Mouse (Mus musculus) frontal cortex, postnatal 36 days (tissue): Measurements from ENCODE around the gene Wap.
"Not testable (repeated sequence)": the region's sequence is repeated elsewhere in the genome, so short reads cannot be mapped to it uniquely, and the experiment has no call there.

Experiments used
- DNase-seq, 2 experiments: peaks; one replicate each; pipeline ENCODE4 v3.0.0; 2022; ENCODE audit warnings: low spot score in 2 of 2

The Wap gene

DNA sequence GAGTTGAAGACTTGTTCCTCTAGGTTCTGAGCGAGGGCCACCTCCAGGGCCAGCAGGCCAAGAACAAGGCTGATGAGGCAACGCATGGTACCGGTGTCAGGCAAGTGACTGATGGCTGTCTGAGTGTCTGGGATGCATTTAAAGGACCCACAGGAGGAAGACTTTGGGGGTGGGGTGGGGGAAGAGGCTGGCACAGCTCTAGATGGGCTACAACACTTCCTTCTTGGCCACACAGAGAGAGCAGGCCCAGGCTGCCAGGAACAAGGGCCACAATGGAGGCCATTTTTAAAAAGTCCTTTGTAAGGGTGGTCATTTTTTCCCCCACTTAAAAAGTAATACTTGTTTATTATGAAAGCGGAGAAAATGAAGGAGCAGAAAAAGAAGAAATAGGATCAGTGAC lies at the start of gene Wap:
Wap (minus strand) TSS at position 101 of the 400 bp plus-strand sequence.
- no peak for DNase-seq

DNA sequence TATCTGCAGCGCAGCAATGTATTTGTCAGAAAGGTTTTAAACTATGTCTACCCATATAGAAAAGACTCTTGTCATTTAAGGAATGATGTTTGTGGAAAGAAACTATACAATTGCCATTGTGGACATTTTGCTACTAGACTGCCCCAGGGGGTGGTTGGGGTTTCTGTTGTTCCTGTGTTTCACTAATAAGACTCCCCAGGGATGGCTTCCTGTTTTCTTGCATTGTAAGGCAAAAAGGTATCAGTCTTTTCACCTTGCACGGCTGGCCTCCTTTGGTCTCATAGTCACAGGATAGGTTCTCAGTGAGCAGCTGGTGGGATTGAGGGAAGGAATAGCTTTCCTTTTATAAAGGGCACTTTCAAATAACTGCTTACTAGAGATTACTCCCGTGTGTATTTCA lies 46.3 kb upstream of the Wap start:
- DNase-seq, result no peak

DNA sequence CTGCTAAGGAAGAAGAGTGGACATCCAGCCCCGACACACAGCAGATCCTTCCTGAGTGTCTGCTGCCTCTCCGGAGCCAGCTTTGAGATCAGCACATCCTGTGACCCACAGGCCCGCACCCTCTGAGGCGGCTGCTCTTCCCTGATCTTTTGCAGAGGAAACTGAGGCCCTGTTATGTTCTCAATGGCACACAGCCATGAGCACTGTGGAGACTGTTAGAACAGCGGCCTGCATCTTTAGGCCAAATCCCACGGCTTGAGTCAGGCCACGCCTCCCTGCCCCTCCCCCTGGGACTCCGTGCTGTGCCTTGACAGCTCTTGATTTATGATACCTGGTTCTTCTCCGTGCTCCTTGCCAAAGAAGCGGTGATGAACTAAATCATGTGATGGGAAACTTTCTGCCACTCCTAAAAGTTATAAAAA lies 42.0 kb upstream of the Wap start:
- no peak for DNase-seq

GRCm38 (mm10) chr11:6679694-6680396 lies 41.4 kb upstream of the Wap start:
- DNase-seq, result no peak

GRCm38 (mm10) chr11:6677530-6677929 lies 39.1 kb upstream of the Wap start:
- DNase-seq, result no peak

- DNase-seq, result no peak
These were observed 38.2 kb upstream of the Wap start for GRCm38 (mm10) chr11:6676641-6677040.

DNA sequence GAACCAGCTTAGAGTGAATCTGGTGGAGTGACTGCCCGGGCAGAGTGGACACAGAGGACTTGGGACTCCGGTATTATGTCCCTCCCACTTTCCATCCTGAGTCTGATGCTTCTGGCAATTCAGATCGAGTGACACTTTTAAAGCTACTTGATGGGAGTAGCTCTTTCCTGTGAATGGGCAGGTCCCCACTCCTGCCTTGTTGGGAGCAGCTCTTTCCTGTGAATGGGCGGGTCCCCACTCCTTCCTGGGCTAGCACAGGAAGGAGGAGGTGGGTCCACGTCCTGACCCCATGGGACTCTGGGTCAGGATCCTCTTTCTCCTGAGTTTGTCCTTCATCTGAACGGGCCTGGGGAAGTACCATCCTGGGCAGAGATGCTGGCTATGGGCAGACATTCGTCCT lies 37.0 kb upstream of the Wap start:
- no peak for DNase-seq

- no peak for DNase-seq
These were observed 36.3 kb upstream of the Wap start for GRCm38 (mm10) chr11:6674701-6675100.

GRCm38 (mm10) chr11:6670826-6671225 lies 32.4 kb upstream of the Wap start:
- no peak for DNase-seq

- no peak for DNase-seq
These were observed 31.6 kb upstream of the Wap start for GRCm38 (mm10) chr11:6670044-6670443.

GRCm38 (mm10) chr11:6669041-6669440 lies 30.6 kb upstream of the Wap start:
- DNase-seq, result no peak

GRCm38 (mm10) chr11:6666634-6667033 lies 28.2 kb upstream of the Wap start:
- no peak for DNase-seq

GRCm38 (mm10) chr11:6661206-6661605 lies 22.8 kb upstream of the Wap start:
- DNase-seq, result no peak

DNA sequence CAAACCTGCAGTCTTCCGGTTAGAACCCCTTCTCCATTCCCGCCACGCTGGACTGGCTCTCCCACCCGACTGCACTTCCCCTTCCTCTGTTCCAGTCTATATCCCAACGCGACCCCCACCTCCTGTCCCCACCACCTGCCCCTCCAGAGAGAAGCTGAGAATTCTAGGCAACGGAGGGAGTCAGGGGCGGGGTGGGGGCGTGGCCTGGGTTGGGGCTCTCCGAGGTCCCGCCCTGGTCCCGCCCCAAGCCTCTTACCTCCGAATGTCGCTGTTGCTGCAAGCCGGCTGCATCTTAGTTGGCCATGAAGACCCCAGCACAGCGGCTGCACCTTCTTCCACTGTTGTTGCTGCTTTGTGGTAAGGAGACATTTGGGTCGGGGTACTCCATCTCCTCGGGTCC lies 19.8 kb upstream of the Wap start, which contains the start of gene Ramp3:
Ramp3 (plus strand) TSS at position 251 of the 400 bp plus-strand sequence.
- DNase-seq, result no peak

- peak; percentile 78 to 91 for DNase-seq
These were observed 16.5 kb upstream of the Wap start for GRCm38 (mm10) chr11:6654903-6655302.

- DNase-seq, result not testable (repeated sequence)
These were observed 14.5 kb upstream of the Wap start for GRCm38 (mm10) chr11:6652978-6653377.

DNA sequence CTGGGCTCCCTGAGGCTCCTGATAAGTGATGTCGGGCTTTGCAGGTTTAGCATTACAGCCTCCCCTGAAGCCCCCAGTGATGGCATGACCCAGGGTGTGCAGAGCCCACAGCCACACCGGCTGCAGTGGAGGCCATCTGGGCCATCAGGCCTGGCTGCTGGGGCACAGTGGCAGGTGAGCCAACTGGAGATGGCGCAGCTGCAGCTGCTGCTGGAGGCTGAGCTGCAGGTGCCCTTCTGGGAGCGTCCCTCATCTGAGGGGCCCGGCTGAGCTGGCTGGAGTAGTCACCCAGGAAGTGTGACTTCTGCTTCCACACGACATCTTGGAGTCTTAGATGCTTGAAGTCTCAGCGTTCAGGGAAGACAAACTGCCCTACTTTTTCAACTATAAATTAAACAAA lies 12.1 kb upstream of the Wap start:
- DNase-seq, result no peak

DNA sequence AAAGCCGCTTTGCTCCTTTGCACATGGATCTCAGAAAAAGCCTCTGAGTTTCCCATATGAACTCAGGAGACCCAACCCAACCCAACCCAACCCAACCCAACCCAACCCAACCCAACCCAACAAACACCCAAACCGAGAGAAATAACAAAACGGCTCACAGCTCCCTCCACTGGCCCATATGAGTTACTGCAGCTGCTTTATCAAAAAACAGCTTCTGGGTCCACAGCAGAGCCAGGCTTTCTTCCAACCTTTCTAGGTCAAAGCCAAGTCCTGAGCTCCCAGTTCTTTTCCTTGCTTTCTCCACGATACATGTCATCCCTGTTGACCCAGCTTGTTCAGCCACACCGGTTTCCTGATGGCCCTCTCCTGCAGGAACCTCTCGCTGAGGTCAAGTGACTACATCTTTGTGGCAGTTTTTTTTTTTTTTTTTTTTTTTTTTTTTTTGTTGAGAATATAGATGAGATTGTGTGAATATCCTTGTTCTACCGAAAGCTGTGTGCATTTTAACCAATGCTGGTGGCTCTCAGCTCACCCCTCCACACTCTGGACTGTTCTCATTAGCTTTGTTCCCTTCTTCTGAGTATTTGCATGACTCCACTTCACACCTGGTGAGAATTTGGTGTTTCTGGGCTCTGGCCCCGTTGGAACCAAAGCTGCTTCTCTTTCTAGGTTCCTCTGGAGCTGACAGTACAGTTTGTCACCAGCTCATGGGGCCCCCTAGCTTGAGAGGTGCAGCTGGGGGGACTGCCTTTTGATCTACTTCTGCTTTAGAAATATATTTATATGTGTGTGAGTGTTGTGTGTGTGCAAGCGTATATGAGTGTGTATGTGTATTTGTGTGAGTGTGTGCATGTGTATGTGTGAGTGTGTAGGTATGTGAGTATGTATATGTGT lies 9.6 kb upstream of the Wap start:
- no peak for DNase-seq

GRCm38 (mm10) chr11:6644566-6644965 lies 6.1 kb upstream of the Wap start:
- no peak for DNase-seq

GRCm38 (mm10) chr11:6639072-6639471 lies 635 bp upstream of the Wap start:
- DNase-seq, result no peak

- DNase-seq, result no peak
These were observed 2.3 kb downstream of the Wap start for GRCm38 (mm10) chr11:6636150-6636549.

DNA sequence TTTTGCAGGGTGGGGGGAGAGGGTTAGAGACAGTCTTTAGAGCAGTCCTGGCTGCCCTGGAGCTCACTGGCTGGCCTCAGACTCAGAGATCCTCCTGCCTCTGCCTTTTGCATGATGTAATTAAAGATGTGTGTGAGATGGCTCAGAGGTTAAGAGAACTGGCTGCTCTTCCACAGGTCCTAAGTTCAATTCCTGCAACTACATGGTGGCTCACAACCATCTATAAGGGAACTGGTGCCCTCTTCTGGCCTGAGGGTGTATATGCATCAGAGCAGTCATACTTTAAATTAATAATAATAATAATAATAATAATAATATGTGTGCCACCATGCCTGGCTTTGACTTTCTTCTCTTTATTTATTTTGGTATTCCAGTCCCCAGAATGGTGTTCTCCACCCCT lies 8.8 kb downstream of the Wap start:
- no peak for DNase-seq

DNA sequence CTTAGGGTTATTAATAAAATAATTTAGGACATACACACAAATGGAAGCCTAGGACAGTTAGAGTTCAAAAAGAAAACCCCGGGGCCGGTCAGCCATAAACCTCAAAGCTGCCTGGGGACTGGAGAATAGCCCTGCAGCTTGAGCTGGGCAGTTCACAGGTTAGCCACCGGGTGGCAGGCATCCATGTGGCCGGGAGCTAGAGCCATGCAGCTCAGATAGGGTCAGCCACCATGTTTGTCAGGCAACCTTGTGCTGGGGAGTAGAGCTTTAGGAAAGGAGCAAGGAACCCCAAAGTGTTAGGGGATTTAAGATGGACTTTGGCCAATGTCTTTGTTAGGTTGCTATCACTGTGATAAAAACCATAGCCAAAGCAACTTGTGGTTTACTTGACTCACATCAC lies 9.9 kb downstream of the Wap start:
- DNase-seq, result peak in 1 of 2 experiments; percentile 29
